Mouse (Mus musculus) embryonic fibroblast, embryonic 13.5 days (primary cell): ENCODE data around the gene Pin4.

Experiments
- CTCF ChIP-seq: IDR thresholded peaks from 2 replicates; pipeline ENCODE4 v1.5.1; 2011; ENCODE audit warnings: mild to moderate bottlenecking, control low read depth, low read length, moderate library complexity, borderline replicate concordance; ENCODE audit not compliant: insufficient read depth
- POLR2A ChIP-seq: IDR thresholded peaks from 2 replicates; pipeline ENCODE4 v1.6.1; 2011; ENCODE audit warnings: low read depth, mild to moderate bottlenecking, control low read depth, low read length, moderate library complexity

GRCm38 (mm10) chrX:102166986-102167385 lies 47.7 kb downstream of the Pin4 start:
- no peak for TF ChIP-seq POLR2A
- TF ChIP-seq CTCF: no peak
